Mouse (Mus musculus) stomach, postnatal 0 days (tissue): Measurements from ENCODE around the gene Tfdp2.

Experiments used
- CTCF ChIP-seq: IDR thresholded peaks from 2 replicates; pipeline ENCODE4 v1.5.1; 2016; ENCODE audit warnings: antibody characterized with exemption, low read depth, mild to moderate bottlenecking, moderate library complexity
- EP300 ChIP-seq: optimal IDR thresholded peaks from 2 replicates; pipeline ENCODE3; 2016; ENCODE audit warnings: antibody characterized with exemption

DNA sequence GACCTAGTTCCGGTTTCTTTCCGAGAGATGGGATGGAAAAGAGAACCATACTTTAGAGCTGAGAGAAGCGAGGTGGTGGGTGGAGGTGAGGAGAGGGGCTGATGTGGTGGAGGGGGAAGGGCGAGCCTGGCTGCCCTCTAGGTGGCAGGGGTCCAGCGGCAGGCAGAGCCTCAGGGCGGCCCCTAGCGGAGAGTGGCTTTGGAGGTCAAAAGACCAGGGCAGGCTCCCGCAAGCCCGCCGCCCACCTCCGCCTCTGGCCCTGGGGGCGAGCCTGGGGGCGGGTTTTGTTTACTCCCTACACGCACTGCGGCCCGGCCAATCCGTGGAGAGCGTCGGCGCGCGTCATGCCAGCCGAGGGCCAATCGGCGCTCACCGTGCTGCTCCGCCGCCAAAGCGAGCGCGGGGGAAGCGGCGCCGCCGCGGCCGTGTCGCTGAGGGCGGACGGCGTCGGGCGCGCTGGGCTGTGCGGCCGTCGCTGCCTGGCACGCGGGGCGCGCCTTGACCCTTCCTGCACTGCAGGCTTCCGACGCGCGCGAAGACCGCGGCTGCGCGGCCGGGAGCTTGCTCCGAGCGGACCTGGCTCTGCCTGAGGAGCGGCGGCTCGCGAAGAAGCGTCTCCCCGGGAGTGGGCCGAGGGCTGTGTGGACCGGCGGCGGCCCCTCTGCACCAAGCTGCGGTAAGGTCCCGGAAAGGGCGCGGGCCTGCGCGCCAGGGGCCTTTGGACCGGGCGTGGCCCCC lies at the start of gene Tfdp2:
- TF ChIP-seq EP300 (no peak), CTCF (peak; percentile 67)
